Mouse (Mus musculus) lung, postnatal 0 days (tissue): ENCODE measurements around the gene Apba3.
"Not testable (repeated sequence)": the region's sequence is repeated elsewhere in the genome, so short reads cannot be mapped to it uniquely, and the experiment has no call there.

Source experiments
- CTCF ChIP-seq: IDR thresholded peaks from 2 replicates; pipeline ENCODE4 v1.5.1; 2016; ENCODE audit warnings: antibody characterized with exemption, mild to moderate bottlenecking
- EP300 ChIP-seq: IDR thresholded peaks from 2 replicates; pipeline ENCODE4 v1.6.1; 2016; ENCODE audit warnings: antibody characterized with exemption, mild to moderate bottlenecking, control low read depth

DNA sequence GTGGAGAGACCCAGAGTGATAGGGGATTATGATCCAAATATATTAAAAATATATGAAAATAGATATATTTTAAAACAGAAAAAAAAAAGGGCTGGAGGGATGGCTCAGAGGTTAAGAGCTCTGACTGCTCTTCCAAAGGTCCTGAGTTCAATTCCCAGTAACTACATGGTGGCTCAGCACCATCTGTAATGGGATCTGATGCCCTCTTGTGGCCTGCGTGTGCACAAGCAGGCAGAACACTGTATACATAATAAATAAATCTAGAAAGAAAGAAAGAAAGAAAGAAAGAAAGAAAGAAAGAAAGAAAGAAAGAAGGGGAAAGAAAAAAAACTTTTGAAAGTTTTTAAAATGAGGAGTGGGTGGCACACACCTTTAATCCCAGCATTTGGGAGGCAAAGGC lies 49.5 kb upstream of the Apba3 start:
- not testable (repeated sequence) for TF ChIP-seq EP300
- TF ChIP-seq CTCF = peak; percentile 71
